Mouse (Mus musculus): ENCODE results near the gene Ascc1. TPM values are rescaled to one million over a fixed set of nuclear protein-coding genes. Genes with fewer than 3 reads are reported as not detected.
A peak's percentile ranks its signal among the peaks of the same experiment; 100 is the strongest.

The Ascc1 gene
- total and polyA plus RNA-seq, 3 experiments: 17.0 to 37.9 TPM; not detected in 1

- TF ChIP-seq ZKSCAN1 (IDR thresholded peaks at IDR 0.05; ENCODE audit: low read depth, low read length): peak; percentile 87
- peak; percentile 46; the same call in 1 of the 2 replicates for TF ChIP-seq HCFC1 (IDR thresholded peaks at IDR 0.05; ENCODE audit: low read depth, low read length)
- no peak for TF ChIP-seq MEF2A (IDR thresholded peaks at IDR 0.05; ENCODE audit: extremely low read depth, insufficient replicate concordance, low read depth, low read length, poor library complexity, severe bottlenecking)
- no peak for TF ChIP-seq ELF1 (IDR thresholded peaks at IDR 0.05; ENCODE audit: low read depth, low read length)
- TF ChIP-seq GATA1 (IDR thresholded peaks at IDR 0.05; ENCODE audit: low read depth, low read length): peak; percentile 48; the same call in 1 of the 2 replicates
- 0 out of 2 replicates have a peak, but pooled peaks have one; percentile 18 for TF ChIP-seq USF1 (IDR thresholded peaks at IDR 0.05; ENCODE audit: low read depth, low read length)
- TF ChIP-seq MAZ (IDR thresholded peaks at IDR 0.05; ENCODE audit: low read depth, low read length): peak; percentile 71
- TF ChIP-seq TBP (IDR thresholded peaks at IDR 0.05; ENCODE audit: low read depth, low read length): no peak
- TF ChIP-seq CTCF (IDR thresholded peaks at IDR 0.05 in 2 of 3, conservative IDR thresholded peaks at IDR 0.05 in 1 of 3; ENCODE audit: control insufficient read depth in 1 of 3, insufficient read depth in 1 of 3, low read depth in 2 of 3, low read length in 3 of 3, poor library complexity in 1 of 3, severe bottlenecking in 1 of 3): no peak
Measured at GRCm38 (mm10) chr10:59974786-59975185, 27.8 kb upstream of the Ascc1 start (continued).

GRCm38 (mm10) chr10:59977141-59977540 is 25.5 kb upstream of the Ascc1 start:
- Histone ChIP-seq H3K9me3 (replicated peaks; ENCODE audit: insufficient read depth, low read length) (no peaks in the 10 kb centered on the region), H3K27ac (ENCODE audit: control insufficient read depth, low read depth, low read length) (no peak overlapping the region), H3K9ac (ENCODE audit: control insufficient read depth, low read depth, low read length, poor library complexity, severe bottlenecking) (no peak overlapping the region), H3K4me1 (ENCODE audit: control insufficient read depth in 1 of 2, insufficient read depth in 2 of 2, low read length in 2 of 2) (peaks cover 21 to 44% of the 10 kb centered on the region in 2 experiments), H3K4me3 (ENCODE audit: control insufficient read depth in 1 of 2, insufficient read depth in 1 of 2, low read depth in 2 of 2, low read length in 2 of 2) (no peak overlapping the region), H3K79me2 (ENCODE audit: control insufficient read depth, insufficient read depth, low read length, poor library complexity) (no peaks in the 10 kb centered on the region), H3K36me3 (ENCODE audit: control insufficient read depth in 1 of 2, insufficient read depth in 2 of 2, low read length in 2 of 2) (peaks cover 0 to 37% of the 10 kb centered on the region in 2 experiments; a peak in 2 of 4 replicates), H3K27me3 (ENCODE audit: control insufficient read depth in 1 of 2, insufficient read depth in 2 of 2, low read length in 2 of 2) (no peaks in the 10 kb centered on the region)
- no peak for DNase-seq (ENCODE audit: low read depth, low spot score)
- TF ChIP-seq NRF1 (IDR thresholded peaks at IDR 0.05; ENCODE audit: insufficient read depth, low read depth, low read length, poor library complexity, severe bottlenecking) (no peak), MAX (IDR thresholded peaks at IDR 0.05; ENCODE audit: low read length) (no peak), ZC3H11A (IDR thresholded peaks at IDR 0.05; ENCODE audit: low read depth, low read length) (no peak), SIN3A (IDR thresholded peaks at IDR 0.05; ENCODE audit: low read length) (no peak), RAD21 (IDR thresholded peaks at IDR 0.05; ENCODE audit: low read depth, low read length) (no peak), TAL1 (IDR thresholded peaks at IDR 0.05; ENCODE audit: low read length) (no peak), MXI1 (IDR thresholded peaks at IDR 0.05; ENCODE audit: low read depth, low read length) (no peak), POLR2A (IDR thresholded peaks at IDR 0.05; ENCODE audit: control insufficient read depth in 1 of 2, insufficient read depth in 1 of 2, low read depth in 1 of 2, low read length in 2 of 2, poor library complexity in 1 of 2) (no peak), POLR2AphosphoS5 (IDR thresholded peaks at IDR 0.05; ENCODE audit: borderline replicate concordance, low read depth, low read length) (no peak), NELFE (IDR thresholded peaks at IDR 0.05; ENCODE audit: low read depth, low read length) (no peak), CTCF (IDR thresholded peaks at IDR 0.05 in 2 of 3, conservative IDR thresholded peaks at IDR 0.05 in 1 of 3; ENCODE audit: control insufficient read depth in 1 of 3, insufficient read depth in 1 of 3, low read depth in 2 of 3, low read length in 3 of 3, poor library complexity in 1 of 3, severe bottlenecking in 1 of 3) (no peak), TCF12 (IDR thresholded peaks at IDR 0.05; ENCODE audit: low read depth, low read length) (no peak), GATA1 (IDR thresholded peaks at IDR 0.05; ENCODE audit: low read depth, low read length) (no peak)
